ENCODE assay signal across 8 mouse cellular contexts in genomic region chr2:32436686-32437372, GRCm38 (mm10). TPM values are rescaled to one million over a fixed set of nuclear protein-coding genes. Genes with fewer than 3 reads are reported as not detected.
DNase-seq lines count a peak whose midpoint lies in the region; ATAC-seq and TF ChIP-seq lines count a peak whose summit lies in the region.

No protein-coding gene starts in this region.

- H3K4me2 ChIP-seq in forebrain, postnatal 0 days (ENCODE audit: low read depth) = no peak overlapping the region
- no peak overlapping the region for H3K4me2 ChIP-seq in midbrain, embryonic 16.5 days (ENCODE audit: low read length)

- no peaks in the 10 kb centered on the region for H3K9me3 ChIP-seq in forebrain, postnatal 0 days (ENCODE audit: low read length)
- H3K9me3 ChIP-seq in midbrain, embryonic 16.5 days (replicated peaks; ENCODE audit: control insufficient read depth, low read length, poor library complexity, severe bottlenecking) = no peaks in the 10 kb centered on the region

- 23% methylated on average over 3 of the region's 3 CpGs for WGBS in forebrain, postnatal 0 days
- WGBS in midbrain, embryonic 16.5 days = 59% methylated on average over 3 of the region's 3 CpGs

- H3K9ac ChIP-seq in forebrain, postnatal 0 days = no peak overlapping the region
- no peak overlapping the region for H3K9ac ChIP-seq in midbrain, embryonic 16.5 days (ENCODE audit: low read depth, low read length)

- H3K4me1 ChIP-seq in forebrain, postnatal 0 days (ENCODE audit: insufficient read depth) = 0 out of 2 replicates have a peak, but pooled peaks cover under 1% of the 10 kb centered on the region
- H3K4me1 ChIP-seq in midbrain, embryonic 16.5 days (ENCODE audit: control insufficient read depth, insufficient read depth, low read length) = peaks cover 7% of the 10 kb centered on the region

- H3K27me3 ChIP-seq in forebrain, postnatal 0 days (ENCODE audit: insufficient read depth, low read length) = no peaks in the 10 kb centered on the region
- no peaks in the 10 kb centered on the region for H3K27me3 ChIP-seq in midbrain, embryonic 16.5 days (ENCODE audit: control insufficient read depth, insufficient read depth, low read depth, low read length)

- peak; percentile 67 for ATAC-seq in forebrain, postnatal 0 days
- peak; percentile 17; the same call in 1 of the 2 replicates for ATAC-seq in midbrain, embryonic 16.5 days

- no peaks in the 10 kb centered on the region for H3K36me3 ChIP-seq in forebrain, postnatal 0 days (ENCODE audit: insufficient read depth)
- H3K36me3 ChIP-seq in midbrain, embryonic 16.5 days (ENCODE audit: control insufficient read depth, insufficient read depth, low read length) = no peaks in the 10 kb centered on the region

- H3K27ac ChIP-seq in forebrain, postnatal 0 days (ENCODE audit: low read depth, low read length) = peak overlapping the region; percentile 46; the same call in 1 of the 2 replicates
- peak overlapping the region; percentile 55 for H3K27ac ChIP-seq in midbrain, embryonic 16.5 days (ENCODE audit: low read length)

- no peak overlapping the region for H3K4me3 ChIP-seq in forebrain, postnatal 0 days (ENCODE audit: low read depth, low read length)
- no peak overlapping the region for H3K4me3 ChIP-seq in midbrain, embryonic 16.5 days (ENCODE audit: low read depth, low read length)

- peak; percentile 43 to 71 for DNase-seq in adrenal gland, adult (ENCODE audit: inconsistent age in 2 of 2, low spot score in 1 of 2)
- DNase-seq in adrenal gland, postnatal 25 days = no peak
- peak; percentile 39 for DNase-seq in forebrain, postnatal 0 days
- DNase-seq in kidney, postnatal 10 days = peak; percentile 46
- DNase-seq in yolk sac, embryonic 10.5 days (ENCODE audit: low spot score) = no peak
- no peak for DNase-seq in cerebellum, adult 8-10 months
- DNase-seq in testis, postnatal 14 days (ENCODE audit: low spot score) = no peak

- TF ChIP-seq CTCF in forebrain, postnatal 0 days (IDR thresholded peaks at IDR 0.05; ENCODE audit: low read depth) = no peak

RNA-seq across cellular contexts. Expression of gene Naif1, which starts 13.4 kb away (rescaled TPM):
- total RNA-seq in adrenal gland, postnatal 25 days (2021) = 5.5 and 5.6 TPM in 2 replicates
- 3.8 and 4.5 TPM in 2 replicates for total RNA-seq in forebrain, postnatal 0 days (2014; rRNA removed)
- polyA plus RNA-seq in forebrain, postnatal 0 days (2015; fragmentation: Nextera tagmentation; extraction: Ambion mirVana) = 2.4 and 3.9 TPM in 2 replicates
- polyA plus RNA-seq in midbrain, embryonic 16.5 days (2015; fragmentation: Nextera tagmentation; extraction: Ambion mirVana) = 5.3 and 5.5 TPM in 2 replicates

RNA-seq across cellular contexts. Expression of gene Slc25a25, which starts 14.4 kb away (rescaled TPM):
- 16.4 and 28.0 TPM in 2 replicates for total RNA-seq in adrenal gland, postnatal 25 days (2021)
- 55.4 and 62.5 TPM in 2 replicates for total RNA-seq in forebrain, postnatal 0 days (2014; rRNA removed)
- polyA plus RNA-seq in forebrain, postnatal 0 days (2015; fragmentation: Nextera tagmentation; extraction: Ambion mirVana) = 38.3 and 40.9 TPM in 2 replicates
- 55.1 and 60.1 TPM in 2 replicates for polyA plus RNA-seq in midbrain, embryonic 16.5 days (2015; fragmentation: Nextera tagmentation; extraction: Ambion mirVana)

RNA-seq across cellular contexts. Expression of gene Ptges2, which starts 41.1 kb away (rescaled TPM):
- total RNA-seq in adrenal gland, postnatal 25 days (2021) = 49.8 and 51.8 TPM in 2 replicates
- total RNA-seq in forebrain, postnatal 0 days (2014; rRNA removed) = 32.1 and 37.5 TPM in 2 replicates
- polyA plus RNA-seq in forebrain, postnatal 0 days (2015; fragmentation: Nextera tagmentation; extraction: Ambion mirVana) = 54.9 and 58.6 TPM in 2 replicates
- 50.7 and 51.4 TPM in 2 replicates for polyA plus RNA-seq in midbrain, embryonic 16.5 days (2015; fragmentation: Nextera tagmentation; extraction: Ambion mirVana)

RNA-seq across cellular contexts. Expression of gene Lcn2, which starts 48.8 kb away (rescaled TPM):
- 1.0 and 1.5 TPM in 2 replicates for total RNA-seq in adrenal gland, postnatal 25 days (2021)
- total RNA-seq in forebrain, postnatal 0 days (2014; rRNA removed) = 0.54 and 1.2 TPM in 2 replicates
- polyA plus RNA-seq in forebrain, postnatal 0 days (2015; fragmentation: Nextera tagmentation; extraction: Ambion mirVana) = 0.63 and 1.0 TPM in 2 replicates
- polyA plus RNA-seq in midbrain, embryonic 16.5 days (2015; fragmentation: Nextera tagmentation; extraction: Ambion mirVana) = 0.86 and 1.2 TPM in 2 replicates

RNA-seq across cellular contexts. Expression of gene 1110008P14Rik, which starts 55.1 kb away (rescaled TPM):
- 173 and 191 TPM in 2 replicates for total RNA-seq in adrenal gland, postnatal 25 days (2021)
- total RNA-seq in forebrain, postnatal 0 days (2014; rRNA removed) = 197 and 210 TPM in 2 replicates
- polyA plus RNA-seq in forebrain, postnatal 0 days (2015; fragmentation: Nextera tagmentation; extraction: Ambion mirVana) = 160 and 186 TPM in 2 replicates
- polyA plus RNA-seq in midbrain, embryonic 16.5 days (2015; fragmentation: Nextera tagmentation; extraction: Ambion mirVana) = 117 and 132 TPM in 2 replicates

Comparison
In these comparisons a context has a peak if more than half of its experiments do, and no peak if none do; other contexts are left out.
1. DNase-seq: peak in adrenal gland, adult (2 of 2), forebrain, postnatal 0 days (single experiment) and kidney, postnatal 10 days (single experiment); none in adrenal gland, postnatal 25 days (single experiment), yolk sac, embryonic 10.5 days (single experiment), cerebellum, adult 8-10 months (single experiment) and testis, postnatal 14 days (single experiment).